Mouse (Mus musculus) MEL (cell line): ENCODE measurements around the gene Rsad2. TPM values are rescaled to one million over a fixed set of nuclear protein-coding genes. Genes with fewer than 3 reads are reported as not detected.
"Not testable (repeated sequence)": the region's sequence is repeated elsewhere in the genome, so short reads cannot be mapped to it uniquely, and the experiment has no call there.

ENCODE experiments used
- DNase-seq: peaks from one replicate; pipeline ENCODE4 v3.0.0; 2011; ENCODE audit warnings: low read depth, low spot score
- H3K27ac ChIP-seq: 2 replicates; pipeline ENCODE4 v1.5.1; 2012; ENCODE audit warnings: low read depth, mild to moderate bottlenecking, control low read depth, low read length, moderate library complexity; ENCODE audit not compliant: control insufficient read depth
- H3K27me3 ChIP-seq, 2 experiments: fragments of 150-350 bp in 1 of 2; sonication (generic) in 1 of 2; 2 replicates each; pipeline ENCODE4 v1.6.1; 2012; ENCODE audit warnings: low read length in 2 of 2, mild to moderate bottlenecking in 2 of 2, improper control_type of control experiment in 1 of 2, moderate library complexity in 1 of 2; ENCODE audit not compliant: insufficient read depth in 2 of 2, control insufficient read depth in 1 of 2
- H3K36me3 ChIP-seq, 2 experiments: 2 replicates each; pipeline ENCODE4 v1.6.1; 2012 to 2014; ENCODE audit warnings: low read length in 2 of 2, improper control_type of control experiment in 1 of 2, inconsistent platforms in 1 of 2, mild to moderate bottlenecking in 1 of 2; ENCODE audit not compliant: insufficient read depth in 2 of 2, control insufficient read depth in 1 of 2
- H3K4me1 ChIP-seq, 2 experiments: fragments of 150-350 bp in 1 of 2; sonication (generic) in 1 of 2; 2 replicates each; pipeline ENCODE4 v1.6.1; 2012; ENCODE audit warnings: low read length in 2 of 2, improper control_type of control experiment in 1 of 2, mild to moderate bottlenecking in 1 of 2; ENCODE audit not compliant: insufficient read depth in 2 of 2, control insufficient read depth in 1 of 2
- H3K4me3 ChIP-seq, 2 experiments: fragments of 150-350 bp in 1 of 2; sonication (generic) in 1 of 2; 2 replicates each; pipeline ENCODE4 v1.5.1; 2012; ENCODE audit warnings: low read depth in 2 of 2, low read length in 2 of 2, mild to moderate bottlenecking in 2 of 2, moderate library complexity in 2 of 2, control low read depth in 1 of 2, improper control_type of control experiment in 1 of 2; ENCODE audit not compliant: control insufficient read depth in 1 of 2, insufficient read depth in 1 of 2
- H3K79me2 ChIP-seq: 2 replicates; pipeline ENCODE4 v1.6.1; 2012; ENCODE audit warnings: mild to moderate bottlenecking, low read length, moderate library complexity; ENCODE audit not compliant: control insufficient read depth, poor library complexity, insufficient read depth
- H3K9ac ChIP-seq: 2 replicates; pipeline ENCODE4 v1.6.1; 2012; ENCODE audit warnings: low read depth, mild to moderate bottlenecking, control low read depth, low read length, moderate library complexity; ENCODE audit not compliant: control insufficient read depth, poor library complexity, severe bottlenecking
- H3K9me3 ChIP-seq: fragments of 150-350 bp; sonication (generic); replicated peaks from 2 replicates; pipeline ENCODE4 v1.6.1; 2012; ENCODE audit warnings: mild to moderate bottlenecking, low read length, improper control_type of control experiment, moderate library complexity; ENCODE audit not compliant: insufficient read depth
- BHLHE40 ChIP-seq: IDR thresholded peaks from 2 replicates; pipeline ENCODE4 v1.6.1; 2012; ENCODE audit warnings: low read depth, mild to moderate bottlenecking, inconsistent platforms, low read length, improper control_type of control experiment, borderline replicate concordance
- E2F4 ChIP-seq: IDR thresholded peaks from 2 replicates; pipeline ENCODE4 v1.6.1; 2011; ENCODE audit warnings: low read depth, low read length, improper control_type of control experiment, borderline replicate concordance
- ELF1 ChIP-seq: IDR thresholded peaks from 2 replicates; pipeline ENCODE4 v1.6.1; 2014; ENCODE audit warnings: low read depth, mild to moderate bottlenecking, inconsistent platforms, low read length, improper control_type of control experiment, moderate library complexity
- ETS1 ChIP-seq: IDR thresholded peaks from 2 replicates; pipeline ENCODE4 v1.6.1; 2012; ENCODE audit warnings: low read depth, mild to moderate bottlenecking, inconsistent platforms, low read length, improper control_type of control experiment, moderate library complexity
- GABPA ChIP-seq: IDR thresholded peaks from 2 replicates; pipeline ENCODE4 v1.6.1; 2012; ENCODE audit warnings: low read depth, mild to moderate bottlenecking, inconsistent platforms, low read length, improper control_type of control experiment, moderate library complexity
- GATA1 ChIP-seq: IDR thresholded peaks from 2 replicates; pipeline ENCODE4 v1.6.1; 2011; ENCODE audit warnings: low read depth, low read length, improper control_type of control experiment
- HCFC1 ChIP-seq: IDR thresholded peaks from 2 replicates; pipeline ENCODE4 v1.6.1; 2012; ENCODE audit warnings: low read depth, mild to moderate bottlenecking, inconsistent platforms, low read length, improper control_type of control experiment, moderate library complexity
- KAT2A ChIP-seq: conservative IDR thresholded peaks from 2 replicates; pipeline ENCODE4 v1.6.1; 2012; ENCODE audit warnings: low read depth, low read length, improper control_type of control experiment, inconsistent platforms
- MAX ChIP-seq: IDR thresholded peaks from 2 replicates; pipeline ENCODE4 v1.6.1; 2011; ENCODE audit warnings: low read length, improper control_type of control experiment
- MEF2A ChIP-seq: IDR thresholded peaks from 2 replicates; pipeline ENCODE4 v1.6.1; 2014; ENCODE audit warnings: low read depth, mild to moderate bottlenecking, inconsistent platforms, low read length, improper control_type of control experiment; ENCODE audit not compliant: poor library complexity, insufficient replicate concordance, severe bottlenecking; ENCODE audit errors: extremely low read depth
- MXI1 ChIP-seq: IDR thresholded peaks from 2 replicates; pipeline ENCODE4 v1.6.1; 2011; ENCODE audit warnings: mild to moderate bottlenecking, low read depth, low read length, improper control_type of control experiment
- NELFE ChIP-seq: IDR thresholded peaks from 2 replicates; pipeline ENCODE4 v1.6.1; 2011; ENCODE audit warnings: low read depth, low read length, improper control_type of control experiment
- POLR2AphosphoS2 ChIP-seq: IDR thresholded peaks from 2 replicates; pipeline ENCODE4 v1.6.1; 2011; ENCODE audit warnings: low read length, improper control_type of control experiment
- POLR2AphosphoS5 ChIP-seq: IDR thresholded peaks from 2 replicates; pipeline ENCODE4 v1.6.1; 2012; ENCODE audit warnings: low read depth, borderline replicate concordance, mild to moderate bottlenecking, inconsistent platforms, low read length, moderate library complexity, mixed read lengths
- RAD21 ChIP-seq: IDR thresholded peaks from 2 replicates; pipeline ENCODE4 v1.6.1; 2011; ENCODE audit warnings: mild to moderate bottlenecking, low read depth, low read length, improper control_type of control experiment
- SIN3A ChIP-seq: IDR thresholded peaks from 2 replicates; pipeline ENCODE4 v1.6.1; 2012; ENCODE audit warnings: low read length, improper control_type of control experiment, inconsistent platforms
- TAL1 ChIP-seq: IDR thresholded peaks from 2 replicates; pipeline ENCODE4 v1.6.1; 2012; ENCODE audit warnings: mild to moderate bottlenecking, inconsistent platforms, low read length, moderate library complexity, mixed read lengths
- TBP ChIP-seq: IDR thresholded peaks from 2 replicates; pipeline ENCODE4 v1.8.0; 2011; ENCODE audit warnings: low read depth, low read length, improper control_type of control experiment
- TCF12 ChIP-seq: IDR thresholded peaks from 2 replicates; pipeline ENCODE4 v1.6.1; 2014; ENCODE audit warnings: low read depth, mild to moderate bottlenecking, inconsistent platforms, low read length, improper control_type of control experiment, moderate library complexity
- UBTF ChIP-seq: IDR thresholded peaks from 2 replicates; pipeline ENCODE4 v1.6.1; 2012; ENCODE audit warnings: low read depth, mild to moderate bottlenecking, inconsistent platforms, low read length, improper control_type of control experiment, moderate library complexity, borderline replicate concordance; ENCODE audit not compliant: insufficient read depth
- USF2 ChIP-seq, 2 experiments: IDR thresholded peaks; 2 replicates each; pipeline ENCODE4 v1.6.1; 2011 to 2012; ENCODE audit warnings: improper control_type of control experiment in 2 of 2, low read length in 2 of 2, borderline replicate concordance in 1 of 2, inconsistent platforms in 1 of 2, low read depth in 1 of 2, mild to moderate bottlenecking in 1 of 2; ENCODE audit not compliant: insufficient read depth in 1 of 2
- ZC3H11A ChIP-seq: IDR thresholded peaks from 2 replicates; pipeline ENCODE4 v1.6.1; 2012; ENCODE audit warnings: low read depth, mild to moderate bottlenecking, inconsistent platforms, low read length, improper control_type of control experiment
- ZKSCAN1 ChIP-seq: IDR thresholded peaks from 2 replicates; pipeline ENCODE4 v1.6.1; 2012; ENCODE audit warnings: low read depth, mild to moderate bottlenecking, inconsistent platforms, low read length, improper control_type of control experiment, moderate library complexity
- polyA plus RNA-seq, 2 experiments: library from polyadenylated mRNA; stranded (reverse) in 1 of 2; unstranded in 1 of 2; fragments of >175 nt in 1 of 2; fragments of >200 nt in 1 of 2; gene quantifications; 2 replicates each; pipeline versions ENCODE4 v1.2.1 to v1.2.4; 2012; ENCODE audit warnings: low replicate concordance in 2 of 2, low read depth in 1 of 2; ENCODE audit not compliant: insufficient read length in 2 of 2, insufficient read depth in 1 of 2, missing spikeins in 1 of 2
- total RNA-seq: library from RNA; depleted of rRNA; stranded (reverse); fragments of 300-350 nt; gene quantifications from 2 replicates; pipeline ENCODE4 v1.2.3, GENCODE M21; 2012

Rsad2 gene
- total and polyA plus RNA-seq, 3 experiments = 0.42 to 0.61 TPM; not detected in 1

GRCm38 (mm10) chr12:26488617-26489274, 32.5 kb upstream of the Rsad2 start:
- no peaks in the 10 kb centered on the region for H3K27me3 ChIP-seq
- no peaks in the 10 kb centered on the region for H3K4me1 ChIP-seq
- TF ChIP-seq UBTF (no peak), ETS1 (no peak), KAT2A (no peak), ELF1 (no peak), E2F4 (no peak), NELFE (no peak), POLR2AphosphoS2 (no peak), HCFC1 (no peak)
- no peak overlapping the region for H3K4me3 ChIP-seq
- H3K79me2 ChIP-seq = no peaks in the 10 kb centered on the region
- no peaks in the 10 kb centered on the region for H3K36me3 ChIP-seq
- no peak overlapping the region for H3K27ac ChIP-seq
- DNase-seq = no peak
- H3K9me3 ChIP-seq = no peaks in the 10 kb centered on the region
- no peak overlapping the region for H3K9ac ChIP-seq

GRCm38 (mm10) chr12:26487874-26488616, 31.8 kb upstream of the Rsad2 start:
- H3K79me2 ChIP-seq = no peaks in the 10 kb centered on the region
- H3K9ac ChIP-seq = no peak overlapping the region
- no peak for DNase-seq
- TF ChIP-seq POLR2AphosphoS5 (no peak), KAT2A (no peak), MEF2A (no peak), GABPA (no peak), BHLHE40 (no peak), ELF1 (no peak), HCFC1 (no peak), MXI1 (no peak), RAD21 (no peak), ZKSCAN1 (no peak), UBTF (no peak), TBP (no peak), TAL1 (no peak), ZC3H11A (no peak), GATA1 (no peak), TCF12 (no peak), MAX (no peak), SIN3A (no peak), USF2 (IDR thresholded peaks at IDR 0.05; ENCODE audit: borderline replicate concordance in 1 of 2, insufficient read depth in 1 of 2, low read depth in 1 of 2, low read length in 2 of 2) (no peak)
- H3K4me1 ChIP-seq = no peaks in the 10 kb centered on the region
- no peak overlapping the region for H3K27ac ChIP-seq
- no peak overlapping the region for H3K4me3 ChIP-seq
- no peaks in the 10 kb centered on the region for H3K9me3 ChIP-seq
- no peaks in the 10 kb centered on the region for H3K27me3 ChIP-seq
- H3K36me3 ChIP-seq = no peaks in the 10 kb centered on the region

- H3K9me3 ChIP-seq, H3K79me2 ChIP-seq, H3K36me3 ChIP-seq, H3K27ac ChIP-seq, H3K27me3 ChIP-seq, H3K4me3 ChIP-seq, H3K9ac ChIP-seq, H3K4me1 ChIP-seq, DNase-seq: not testable (repeated sequence)
These were observed 29.7 kb upstream of the Rsad2 start for GRCm38 (mm10) chr12:26485738-26486580.
